13 mouse cellular contexts compared by ENCODE assay signal in genomic region chr11:67559522-67559921, GRCm38 (mm10).
DNase-seq lines count a peak whose midpoint lies in the region; ATAC-seq and TF ChIP-seq lines count a peak whose summit lies in the region.
"Had no signal": no experiment of that assay in that cellular context is flagged by ENCODE, and none has a peak within 500 bp of the region (broad histone marks: within the 10 kb centered on the region; RNA-seq: fewer than 3 reads in every experiment).

No protein-coding gene starts in this region.

- H3K9ac ChIP-seq in hindbrain, embryonic 13.5 days: no peak overlapping the region
- H3K9ac ChIP-seq in hindbrain, embryonic 11.5 days (ENCODE audit: low read depth, low read length): no peak overlapping the region
- no peak overlapping the region for H3K9ac ChIP-seq in embryonic facial prominence, embryonic 14.5 days (ENCODE audit: low read depth, low read length)
- H3K9ac ChIP-seq: intestine, embryonic 15.5 days; neural tube, embryonic 12.5 days had no signal

- H3K4me1 ChIP-seq in hindbrain, embryonic 13.5 days (replicated peaks): peaks cover 26% of the 10 kb centered on the region
- H3K4me1 ChIP-seq in hindbrain, embryonic 11.5 days (replicated peaks; ENCODE audit: control insufficient read depth, insufficient read depth, low read length): no peaks in the 10 kb centered on the region
- H3K4me1 ChIP-seq in bone marrow, adult 2 months (ENCODE audit: control insufficient read depth, insufficient read depth, low read length): peaks cover 13% of the 10 kb centered on the region; the same call in 1 of the 2 replicates
- H3K4me1 ChIP-seq in embryonic facial prominence, embryonic 14.5 days (ENCODE audit: control insufficient read depth, insufficient read depth, low read length): peaks cover 5% of the 10 kb centered on the region
- H3K4me1 ChIP-seq: intestine, embryonic 15.5 days; neural tube, embryonic 12.5 days had no signal

- H3K27me3 ChIP-seq in hindbrain, embryonic 13.5 days: no peaks in the 10 kb centered on the region
- H3K27me3 ChIP-seq in hindbrain, embryonic 11.5 days (ENCODE audit: control insufficient read depth, insufficient read depth, low read length): no peaks in the 10 kb centered on the region
- H3K27me3 ChIP-seq in embryonic facial prominence, embryonic 14.5 days (replicated peaks; ENCODE audit: control insufficient read depth, insufficient read depth, low read length): no peaks in the 10 kb centered on the region
- H3K27me3 ChIP-seq: intestine, embryonic 15.5 days; megakaryocyte, embryonic 14.5 days; neural tube, embryonic 12.5 days had no signal

- TF ChIP-seq POLR2A in bone marrow, adult 2 months (IDR thresholded peaks at IDR 0.05; ENCODE audit: borderline replicate concordance, control insufficient read depth, low read depth, low read length): no peak

- no peak overlapping the region for H3K4me3 ChIP-seq in hindbrain, embryonic 13.5 days
- no peak overlapping the region for H3K4me3 ChIP-seq in hindbrain, embryonic 11.5 days (ENCODE audit: low read depth, low read length)
- H3K4me3 ChIP-seq in bone marrow, adult 2 months (replicated peaks; ENCODE audit: control insufficient read depth, low read depth, low read length): no peak overlapping the region
- H3K4me3 ChIP-seq in embryonic facial prominence, embryonic 14.5 days (ENCODE audit: low read depth, low read length): no peak overlapping the region
- H3K4me3 ChIP-seq in macrophage (ENCODE audit: inconsistent target): no peak overlapping the region
- H3K4me3 ChIP-seq: intestine, embryonic 15.5 days; neural tube, embryonic 12.5 days had no signal

- TF ChIP-seq CTCF in bone marrow, adult 2 months (IDR thresholded peaks at IDR 0.05; ENCODE audit: control insufficient read depth, insufficient read depth, low read length): no peak

- no peak for ATAC-seq in hindbrain, embryonic 13.5 days (ENCODE audit: low FRiP score)
- ATAC-seq in hindbrain, embryonic 11.5 days (ENCODE audit: low FRiP score): no peak
- ATAC-seq in embryonic facial prominence, embryonic 14.5 days (ENCODE audit: low read depth): no peak
- ATAC-seq: intestine, embryonic 15.5 days had no signal

- no peaks in the 10 kb centered on the region for H3K36me3 ChIP-seq in hindbrain, embryonic 13.5 days
- no peaks in the 10 kb centered on the region for H3K36me3 ChIP-seq in hindbrain, embryonic 11.5 days (ENCODE audit: control insufficient read depth, insufficient read depth, low read length)
- no peaks in the 10 kb centered on the region for H3K36me3 ChIP-seq in embryonic facial prominence, embryonic 14.5 days (ENCODE audit: control insufficient read depth, insufficient read depth, low read length)
- no peaks in the 10 kb centered on the region for H3K36me3 ChIP-seq in macrophage (ENCODE audit: inconsistent target)
- H3K36me3 ChIP-seq: intestine, embryonic 15.5 days; neural tube, embryonic 12.5 days had no signal

- WGBS in hindbrain, embryonic 13.5 days: 85% methylated on average over 5 of the region's 5 CpGs
- 69% methylated on average over 5 of the region's 5 CpGs for WGBS in hindbrain, embryonic 11.5 days
- 32% methylated on average over 5 of the region's 5 CpGs for WGBS in bone marrow, adult 2 months
- 64% methylated on average over 5 of the region's 5 CpGs for WGBS in embryonic facial prominence, embryonic 14.5 days
- WGBS in macrophage (ENCODE audit: missing documents): 16% methylated on average over 5 of the region's 5 CpGs

- H3K79me2 ChIP-seq in macrophage (ENCODE audit: inconsistent target): peaks cover 38% of the 10 kb centered on the region

- no peak overlapping the region for H3K4me2 ChIP-seq in hindbrain, embryonic 13.5 days
- no peak overlapping the region for H3K4me2 ChIP-seq in hindbrain, embryonic 11.5 days (replicated peaks; ENCODE audit: low read depth, low read length)
- no peak overlapping the region for H3K4me2 ChIP-seq in embryonic facial prominence, embryonic 14.5 days (ENCODE audit: low read depth, low read length)
- H3K4me2 ChIP-seq: intestine, embryonic 15.5 days; neural tube, embryonic 12.5 days had no signal

- DNase-seq in hindbrain, embryonic 11.5 days (ENCODE audit: low spot score): no peak
- no peak for DNase-seq in embryonic facial prominence, embryonic 14.5 days (ENCODE audit: low spot score)
- DNase-seq in cerebellum, adult 18-20 months: no peak
- no peak for DNase-seq in urinary bladder, postnatal 10 days (ENCODE audit: low spot score)
- DNase-seq: cerebellum, adult 11 months; right cerebral cortex, postnatal 25 days; thymus, adult 18-20 months had no signal

- peak overlapping the region; percentile 42; the same call in 1 of the 2 replicates for H3K27ac ChIP-seq in hindbrain, embryonic 13.5 days
- H3K27ac ChIP-seq in hindbrain, embryonic 11.5 days (ENCODE audit: low read depth, low read length): no peak overlapping the region
- peak overlapping the region; percentile 60 for H3K27ac ChIP-seq in bone marrow, adult 2 months (ENCODE audit: control insufficient read depth, insufficient read depth, low read depth, low read length, poor library complexity)
- H3K27ac ChIP-seq in embryonic facial prominence, embryonic 14.5 days (replicated peaks; ENCODE audit: low read depth, low read length): peak overlapping the region; percentile 21; the same call in 1 of the 2 replicates
- H3K27ac ChIP-seq in macrophage: peak overlapping the region; percentile 97
- H3K27ac ChIP-seq: intestine, embryonic 15.5 days; neural tube, embryonic 12.5 days had no signal

- no peaks in the 10 kb centered on the region for H3K9me3 ChIP-seq in hindbrain, embryonic 13.5 days
- no peaks in the 10 kb centered on the region for H3K9me3 ChIP-seq in hindbrain, embryonic 11.5 days (ENCODE audit: control insufficient read depth, low read length)
- no peaks in the 10 kb centered on the region for H3K9me3 ChIP-seq in embryonic facial prominence, embryonic 14.5 days (ENCODE audit: control insufficient read depth, low read length)
- H3K9me3 ChIP-seq: intestine, embryonic 15.5 days; megakaryocyte, embryonic 14.5 days; neural tube, embryonic 12.5 days had no signal
